ENCODE assay signal across 14 mouse cellular contexts in the genomic region with DNA sequence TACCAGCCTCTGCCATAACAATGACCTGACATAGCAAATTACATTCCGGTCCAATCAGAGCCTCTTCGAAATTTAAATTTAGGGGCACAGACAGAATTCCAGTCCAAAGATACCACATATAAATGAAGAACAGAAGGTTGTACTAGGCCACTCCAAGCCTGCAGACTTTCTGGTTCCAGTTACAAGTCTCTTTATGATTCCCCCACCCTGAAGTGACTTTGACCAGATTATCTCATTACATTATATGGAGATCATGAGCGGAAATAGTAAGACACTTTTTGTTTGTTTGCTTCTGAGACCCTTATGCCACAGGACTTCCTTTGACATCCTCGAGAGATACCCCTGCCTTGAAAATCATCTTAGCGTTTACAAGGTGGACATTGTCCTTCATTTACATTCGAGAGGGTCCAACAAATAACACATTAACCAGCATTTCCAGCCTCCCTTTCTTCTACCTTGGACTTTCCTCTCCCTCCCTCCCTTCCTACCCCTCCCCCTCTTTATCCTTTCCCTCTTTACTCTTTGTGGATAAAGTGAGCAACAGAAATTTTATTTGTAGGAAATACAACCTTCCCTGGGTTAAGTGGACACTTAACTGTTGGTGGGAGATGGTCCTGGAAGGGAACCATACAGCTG.
"Had no signal": no experiment of that assay in that cellular context is flagged by ENCODE, and none has a peak within 500 bp of the region (broad histone marks: within the 10 kb centered on the region; RNA-seq: fewer than 3 reads in every experiment).

No protein-coding gene starts in this region.

- H3K27ac ChIP-seq: hindbrain, embryonic 15.5 days; limb, embryonic 13.5 days; liver, embryonic 13.5 days; neural tube, embryonic 13.5 days; stomach, embryonic 15.5 days had no signal

- ATAC-seq: midbrain, embryonic 16.5 days had no signal

- H3K36me3 ChIP-seq: hindbrain, embryonic 15.5 days; limb, embryonic 13.5 days; liver, embryonic 13.5 days; neural tube, embryonic 13.5 days; stomach, embryonic 15.5 days had no signal

- H3K27me3 ChIP-seq: hindbrain, embryonic 15.5 days; limb, embryonic 13.5 days; liver, embryonic 13.5 days; neural tube, embryonic 13.5 days; stomach, embryonic 15.5 days had no signal

- H3K9me3 ChIP-seq: hindbrain, embryonic 15.5 days; limb, embryonic 13.5 days; liver, embryonic 13.5 days; neural tube, embryonic 13.5 days; stomach, embryonic 15.5 days had no signal

- H3K4me1 ChIP-seq: hindbrain, embryonic 15.5 days; limb, embryonic 13.5 days; neural tube, embryonic 13.5 days; stomach, embryonic 15.5 days had no signal

- H3K9ac ChIP-seq: hindbrain, embryonic 15.5 days; limb, embryonic 13.5 days; liver, embryonic 13.5 days; lung, embryonic 14.5 days; neural tube, embryonic 13.5 days; stomach, embryonic 15.5 days had no signal

- DNase-seq: left cerebral cortex, postnatal 4 days; liver, embryonic 13.5 days; lung, embryonic 14.5 days; lung, postnatal 10 days; retina, postnatal 1 day; right cerebral cortex, postnatal 4 days; thymus, adult 2 months; thymus, postnatal 25 days had no signal

- H3K4me2 ChIP-seq: hindbrain, embryonic 15.5 days; limb, embryonic 13.5 days; liver, embryonic 13.5 days; lung, embryonic 14.5 days; midbrain, embryonic 11.5 days; neural tube, embryonic 13.5 days; stomach, embryonic 15.5 days had no signal

- H3K4me3 ChIP-seq: hindbrain, embryonic 15.5 days; limb, embryonic 13.5 days; liver, embryonic 13.5 days; neural tube, embryonic 13.5 days; stomach, embryonic 15.5 days had no signal
